Mouse (Mus musculus) ES-Bruce4 (cell line): ENCODE measurements at regions not wholly inside any gene's neighbourhood (a gene's known extent, or its start where the extent isn't known, plus 50 kb on each side); places are given as distances from the start of the nearest gene placed in this dataset.

Experiments used
- CTCF ChIP-seq: IDR thresholded peaks from one replicate; pipeline ENCODE4 v1.8.1; 2011; ENCODE audit warnings: low read depth, low read length
- EP300 ChIP-seq: IDR thresholded peaks from 2 replicates; pipeline ENCODE4 v1.6.1; 2011; ENCODE audit warnings: low read depth, low read length; ENCODE audit not compliant: insufficient read depth
- POLR2A ChIP-seq: IDR thresholded peaks from one replicate; pipeline ENCODE4 v1.8.1; 2011; ENCODE audit warnings: low read length; ENCODE audit not compliant: insufficient read depth

GRCm38 (mm10) chr3:156256719-156257118 is 304.9 kb upstream of the Negr1 start:
- TF ChIP-seq POLR2A = no peak
- TF ChIP-seq CTCF = no peak
- TF ChIP-seq EP300 = no peak
